Mouse (Mus musculus) intestine, embryonic 14.5 days (tissue): ENCODE data around the gene Syt14. TPM values are rescaled to one million over a fixed set of nuclear protein-coding genes. Genes with fewer than 3 reads are reported as not detected.

ENCODE experiments used
- ATAC-seq: fragments of 200-750 bp; cut with Nextera tagmentation; replicated peaks from 2 replicates; pipeline ENCODE4 v1.8.0; 2017; ENCODE audit warnings: low read depth, moderate number of reproducible peaks, moderate TSS enrichment, moderate library complexity; ENCODE audit not compliant: low FRiP score, low TSS enrichment
- DNase-seq: peaks from one replicate; pipeline ENCODE4 v3.0.0-alpha.2; 2018; ENCODE audit warnings: low spot score
- H3K27ac ChIP-seq: fragments of 300-500 bp; sonication (generic); 2 replicates; pipeline ENCODE4 v1.5.1; 2014; ENCODE audit warnings: low read depth, mild to moderate bottlenecking, control low read depth
- H3K27me3 ChIP-seq: fragments of 300-500 bp; sonication (generic); replicated peaks from 2 replicates; pipeline ENCODE4 v1.6.1; 2014; ENCODE audit warnings: low read length, control low read depth; ENCODE audit not compliant: control insufficient read depth, insufficient read depth
- H3K36me3 ChIP-seq: fragments of 300-500 bp; sonication (generic); 2 replicates; pipeline ENCODE4 v1.6.1; 2014; ENCODE audit warnings: low read length, control low read depth; ENCODE audit not compliant: control insufficient read depth, insufficient read depth
- H3K4me1 ChIP-seq: fragments of 300-500 bp; sonication (generic); replicated peaks from 2 replicates; pipeline ENCODE4 v1.6.1; 2014; ENCODE audit warnings: low read length, control low read depth, mixed read lengths; ENCODE audit not compliant: control insufficient read depth, insufficient read depth
- H3K4me2 ChIP-seq: fragments of 300-500 bp; sonication (generic); 2 replicates; pipeline ENCODE4 v1.6.1; 2014; ENCODE audit warnings: low read length
- H3K4me3 ChIP-seq: fragments of 300-500 bp; sonication (generic); 2 replicates; pipeline ENCODE4 v1.5.1; 2014; ENCODE audit warnings: low read depth, low read length, control low read depth, mixed read lengths
- H3K9ac ChIP-seq: fragments of 300-500 bp; sonication (generic); 2 replicates; pipeline ENCODE4 v1.6.1; 2014; ENCODE audit warnings: mild to moderate bottlenecking, low read length
- H3K9me3 ChIP-seq: fragments of 300-500 bp; sonication (generic); 2 replicates; pipeline ENCODE4 v1.6.1; 2016; ENCODE audit warnings: low read length, control low read depth; ENCODE audit not compliant: control insufficient read depth
- WGBS: fragments of 180-500 bp; shearing (Covaris S2); extraction: QIAGEN DNeasy Blood & Tissue Kit; methylation state at CpG from one replicate; pipeline ENCODE4 v1.1.7; 2014; 5-methylcytosine and 5-hydroxymethylcytosine counted together
- polyA plus RNA-seq: library from polyadenylated mRNA; unstranded; fragments of >200 nt; fragmentation: Nextera tagmentation; extraction: Ambion mirVana; gene quantifications from 2 replicates; pipeline ENCODE4 v1.2.1, GENCODE M21; 2014

Gene Syt14
- polyA plus RNA-seq, 1 experiment from 2014 or later: 3.3 TPM

GRCm38 (mm10) chr1:192900913-192901312, 134.7 kb downstream of the Syt14 start:
- no peak overlapping the region for H3K9ac ChIP-seq
- whole genome bisulfite sequencing: 31% methylated on average over 3 of the region's 3 CpGs
- no peak overlapping the region for H3K27ac ChIP-seq
- DNase-seq (no peak), ATAC-seq (no peak)
- H3K4me3 ChIP-seq: no peak overlapping the region
- no peak overlapping the region for H3K4me2 ChIP-seq
- H3K36me3 ChIP-seq: no peaks in the 10 kb centered on the region
- no peaks in the 10 kb centered on the region for H3K9me3 ChIP-seq
- H3K4me1 ChIP-seq: peaks cover 4% of the 10 kb centered on the region; the same call in 1 of the 2 replicates
- H3K27me3 ChIP-seq: no peaks in the 10 kb centered on the region

DNA sequence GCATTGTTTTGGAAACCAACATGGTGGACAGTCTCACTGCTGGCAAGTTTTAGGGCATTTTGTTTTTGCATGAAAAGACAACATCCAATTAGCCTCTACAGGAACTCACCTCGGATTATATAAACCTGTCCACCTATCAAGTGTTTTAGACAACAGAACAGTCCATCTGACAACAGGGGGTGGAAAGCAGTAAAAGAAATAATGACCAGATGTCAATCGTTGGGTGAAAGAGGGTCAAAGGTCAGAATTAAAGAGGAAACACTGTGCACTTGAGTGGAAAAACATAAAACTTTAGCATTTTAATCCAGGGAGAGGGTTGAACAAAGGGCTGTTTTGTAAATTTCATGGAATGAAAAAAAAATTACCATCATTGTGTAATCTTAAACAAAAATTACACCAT, 136.8 kb downstream of the Syt14 start:
- Histone ChIP-seq H3K4me3 (no peak overlapping the region), H3K36me3 (no peaks in the 10 kb centered on the region), H3K27me3 (no peaks in the 10 kb centered on the region), H3K27ac (no peak overlapping the region), H3K4me1 (peaks cover 4% of the 10 kb centered on the region; the same call in 1 of the 2 replicates), H3K9ac (no peak overlapping the region), H3K9me3 (no peaks in the 10 kb centered on the region), H3K4me2 (no peak overlapping the region)
- ATAC-seq: no peak
- no peak for DNase-seq
- WGBS: 49% methylated on average over 2 of the region's 2 CpGs

DNA sequence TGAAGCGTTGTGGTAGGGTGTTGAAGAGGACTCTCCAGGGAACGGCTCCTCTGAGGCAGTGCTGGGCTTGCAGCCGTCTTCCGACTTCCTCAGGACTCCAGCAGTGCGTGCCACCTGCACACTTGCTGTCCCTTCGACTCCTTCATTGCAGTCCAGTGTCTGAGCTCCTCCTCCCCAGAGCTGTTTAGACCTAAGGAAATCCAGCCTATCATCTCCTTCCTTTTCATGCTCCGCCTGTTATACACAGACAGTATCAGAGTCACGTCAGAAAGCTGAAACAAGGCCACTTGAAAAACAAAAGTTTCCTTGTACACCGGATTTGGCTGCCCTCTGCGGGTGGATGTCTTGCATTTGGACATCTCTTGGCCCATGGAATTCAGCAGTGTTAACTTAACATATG, 138.4 kb downstream of the Syt14 start:
- ATAC-seq: no peak
- DNase-seq: no peak
- 68% methylated on average over 10 of the region's 10 CpGs for whole genome bisulfite sequencing

GRCm38 (mm10) chr1:192896076-192896475, 139.5 kb downstream of the Syt14 start:
- 93% methylated on average over 3 of the region's 3 CpGs for WGBS
- DNase-seq (no peak), ATAC-seq (no peak)
- Histone ChIP-seq H3K9me3 (no peaks in the 10 kb centered on the region), H3K36me3 (no peaks in the 10 kb centered on the region), H3K4me2 (no peak overlapping the region), H3K27me3 (no peaks in the 10 kb centered on the region), H3K27ac (no peak overlapping the region), H3K9ac (no peak overlapping the region), H3K4me3 (no peak overlapping the region), H3K4me1 (peaks cover 4% of the 10 kb centered on the region; the same call in 1 of the 2 replicates)

More for the DNA sequence above, 138.4 kb downstream of the Syt14 start:
- H3K27ac ChIP-seq: no peak overlapping the region
- no peaks in the 10 kb centered on the region for H3K9me3 ChIP-seq
- H3K9ac ChIP-seq: no peak overlapping the region
- no peak overlapping the region for H3K4me3 ChIP-seq
- no peaks in the 10 kb centered on the region for H3K36me3 ChIP-seq
- no peak overlapping the region for H3K4me2 ChIP-seq
- H3K4me1 ChIP-seq: peaks cover 4% of the 10 kb centered on the region; the same call in 1 of the 2 replicates
- no peaks in the 10 kb centered on the region for H3K27me3 ChIP-seq

- no peaks in the 10 kb centered on the region for H3K27me3 ChIP-seq
- H3K9me3 ChIP-seq: no peaks in the 10 kb centered on the region
- no peak overlapping the region for H3K9ac ChIP-seq
- no peak overlapping the region for H3K27ac ChIP-seq
- DNase-seq (no peak), ATAC-seq (no peak)
- WGBS: 76% methylated on average over 3 of the region's 3 CpGs
- H3K36me3 ChIP-seq: no peaks in the 10 kb centered on the region
- no peak overlapping the region for H3K4me3 ChIP-seq
- H3K4me2 ChIP-seq: no peak overlapping the region
- H3K4me1 ChIP-seq: no peaks in the 10 kb centered on the region
Measured at GRCm38 (mm10) chr1:192890716-192891115, 144.9 kb downstream of the Syt14 start.

GRCm38 (mm10) chr1:192882617-192883295, 152.8 kb downstream of the Syt14 start:
- Histone ChIP-seq H3K4me1 (no peaks in the 10 kb centered on the region), H3K4me2 (no peak overlapping the region), H3K9ac (no peak overlapping the region), H3K36me3 (no peaks in the 10 kb centered on the region), H3K27ac (no peak overlapping the region), H3K4me3 (no peak overlapping the region), H3K9me3 (no peaks in the 10 kb centered on the region), H3K27me3 (no peaks in the 10 kb centered on the region)
- WGBS: 72% methylated on average over 2 of the region's 2 CpGs
- DNase-seq (no peak), ATAC-seq (no peak)

DNA sequence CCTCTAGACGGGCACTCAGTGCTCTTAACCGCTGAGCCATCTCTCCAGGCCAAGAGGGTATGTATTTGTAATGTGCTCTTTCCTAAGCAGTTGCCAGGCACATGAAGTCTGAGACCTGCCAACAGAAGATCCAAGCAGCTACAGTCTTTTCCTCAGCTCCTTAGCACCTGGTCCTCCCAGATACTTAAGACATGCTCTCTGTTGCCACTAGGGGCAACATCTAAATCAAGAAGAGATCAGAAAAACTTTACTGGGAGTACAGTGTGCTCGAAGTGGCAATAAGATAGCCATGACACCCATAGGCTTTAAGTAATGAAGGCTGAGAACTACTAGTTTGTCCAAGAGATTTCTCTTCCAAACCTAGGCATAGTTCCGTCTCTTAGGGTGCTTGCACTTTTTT, 155.4 kb downstream of the Syt14 start:
- Histone ChIP-seq H3K27ac (no peak overlapping the region), H3K9me3 (no peaks in the 10 kb centered on the region), H3K27me3 (no peaks in the 10 kb centered on the region), H3K4me2 (no peak overlapping the region), H3K9ac (no peak overlapping the region), H3K4me3 (no peak overlapping the region), H3K36me3 (no peaks in the 10 kb centered on the region), H3K4me1 (no peaks in the 10 kb centered on the region)
- DNase-seq (no peak), ATAC-seq (no peak)
- WGBS: 77% methylated on average over 4 of the region's 4 CpGs

DNA sequence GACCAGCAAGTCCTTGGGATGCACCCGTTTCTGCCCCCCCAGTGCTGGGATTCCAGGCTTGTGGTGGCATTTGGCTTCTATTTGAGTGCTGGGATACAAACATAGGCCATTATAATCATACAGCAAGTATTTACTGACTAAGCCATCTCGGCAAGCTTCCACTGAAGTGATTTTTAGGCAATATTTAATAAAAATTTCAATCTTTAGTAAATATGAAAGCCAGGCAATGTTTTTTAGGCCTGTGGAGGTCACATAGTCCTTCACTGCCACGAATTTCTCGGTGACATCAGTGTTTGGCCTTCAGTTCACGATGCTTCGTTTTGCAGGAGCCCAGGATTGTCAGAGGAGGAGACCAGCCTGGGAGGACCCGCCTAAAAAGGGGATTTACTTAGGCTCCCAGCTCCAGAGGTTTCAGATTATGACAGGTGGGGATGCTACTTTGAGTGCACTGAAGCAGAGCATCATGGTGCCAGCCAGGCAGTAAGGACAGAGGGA, 156.4 kb downstream of the Syt14 start:
- no peak for DNase-seq
- H3K4me2 ChIP-seq: no peak overlapping the region
- H3K4me1 ChIP-seq: no peaks in the 10 kb centered on the region
- no peaks in the 10 kb centered on the region for H3K36me3 ChIP-seq
- no peak overlapping the region for H3K27ac ChIP-seq
- H3K4me3 ChIP-seq: no peak overlapping the region
- ATAC-seq: no peak
- no peaks in the 10 kb centered on the region for H3K27me3 ChIP-seq
- no peaks in the 10 kb centered on the region for H3K9me3 ChIP-seq
- H3K9ac ChIP-seq: no peak overlapping the region
- 86% methylated on average over 7 of the region's 7 CpGs for WGBS

- Histone ChIP-seq H3K36me3 (no peaks in the 10 kb centered on the region), H3K27me3 (no peaks in the 10 kb centered on the region)
Measured at GRCm38 (mm10) chr1:192872841-192873240, 162.7 kb downstream of the Syt14 start.

More at GRCm38 (mm10) chr1:192872841-192873240, 162.7 kb downstream of the Syt14 start:
- ATAC-seq: no peak
- WGBS: 72% methylated on average over 5 of the region's 5 CpGs
- Histone ChIP-seq H3K4me2 (no peak overlapping the region), H3K4me1 (no peaks in the 10 kb centered on the region), H3K9ac (no peak overlapping the region), H3K27ac (no peak overlapping the region), H3K4me3 (no peak overlapping the region), H3K9me3 (no peaks in the 10 kb centered on the region)
- DNase-seq: no peak
